Mouse (Mus musculus) spleen, postnatal 4 days (tissue): ENCODE results near the gene Fam189b.
"Not testable (repeated sequence)": the region's sequence is repeated elsewhere in the genome, so short reads cannot be mapped to it uniquely, and the experiment has no call there.

Source experiments
- DNase-seq, 2 experiments: peaks; one replicate each; pipeline ENCODE4 v3.0.0; 2022; ENCODE audit warnings: low spot score in 2 of 2

Fam189b gene

DNA sequence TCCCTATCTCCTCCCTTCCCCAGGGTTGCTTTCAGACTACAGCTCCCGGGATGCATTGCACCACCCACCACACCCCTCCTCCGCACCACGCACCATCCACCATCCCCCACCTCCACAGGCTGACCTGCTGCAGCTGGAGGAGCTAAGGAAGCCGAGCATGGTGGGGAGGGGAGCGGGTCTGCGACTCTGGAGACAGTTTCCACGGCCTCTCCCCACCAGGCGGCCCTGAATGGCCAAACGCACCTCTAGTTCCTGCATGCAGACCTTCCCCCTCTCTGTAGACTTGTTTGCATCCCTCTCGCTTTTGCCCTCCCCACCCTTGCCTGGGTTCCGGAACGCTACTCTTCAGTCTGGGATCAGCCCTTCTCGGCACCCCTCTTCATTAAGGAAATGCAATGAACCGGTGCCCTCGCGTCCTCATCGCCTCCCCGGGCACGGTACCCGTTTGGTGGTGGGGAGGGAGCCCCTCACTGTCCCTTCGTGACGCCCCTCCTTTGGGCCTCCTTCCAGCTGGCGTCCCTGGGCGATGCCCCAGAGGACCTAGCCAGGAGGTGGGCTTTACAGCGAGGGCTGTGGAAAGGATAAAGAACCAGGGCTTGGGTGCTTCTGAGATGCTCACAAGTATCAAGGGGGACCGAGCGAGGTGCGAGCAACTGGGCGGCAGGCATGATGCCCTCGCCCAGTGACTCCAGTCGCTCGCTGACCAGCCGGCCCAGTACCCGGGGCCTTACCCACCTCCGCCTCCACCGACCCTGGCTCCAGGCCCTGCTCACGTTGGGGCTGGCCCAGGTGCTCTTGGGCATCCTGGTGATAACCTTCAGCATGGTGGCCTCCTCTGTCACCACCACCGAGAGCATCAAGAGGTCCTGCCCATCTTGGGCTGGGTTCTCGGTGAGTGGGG lies at the start of gene Fam189b:
Gene Fam189b (plus strand): TSS at position 86 of the 901 bp plus-strand sequence.
- peak; percentile 67 to 75 for DNase-seq

DNA sequence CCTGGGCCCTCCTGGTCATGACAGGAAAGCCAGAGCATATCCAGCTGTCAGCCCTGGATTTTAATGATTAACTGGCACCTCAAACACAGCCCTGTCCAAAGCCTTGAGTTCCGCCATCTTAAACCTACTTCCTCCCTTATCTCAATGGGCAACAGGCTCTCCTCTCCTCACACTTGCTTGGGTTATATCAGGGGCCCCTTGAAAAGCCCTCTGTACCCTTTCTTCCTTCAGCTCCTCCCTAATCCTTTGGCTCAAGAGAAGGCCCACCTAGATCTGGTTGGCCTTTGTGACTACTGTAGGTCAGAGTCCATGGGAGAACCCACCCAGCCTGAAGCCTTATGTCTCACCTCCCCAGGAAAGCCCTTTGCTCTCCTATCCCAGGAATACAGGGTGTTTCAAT lies 49.2 kb upstream of the Fam189b start:
- no peak for DNase-seq

DNA sequence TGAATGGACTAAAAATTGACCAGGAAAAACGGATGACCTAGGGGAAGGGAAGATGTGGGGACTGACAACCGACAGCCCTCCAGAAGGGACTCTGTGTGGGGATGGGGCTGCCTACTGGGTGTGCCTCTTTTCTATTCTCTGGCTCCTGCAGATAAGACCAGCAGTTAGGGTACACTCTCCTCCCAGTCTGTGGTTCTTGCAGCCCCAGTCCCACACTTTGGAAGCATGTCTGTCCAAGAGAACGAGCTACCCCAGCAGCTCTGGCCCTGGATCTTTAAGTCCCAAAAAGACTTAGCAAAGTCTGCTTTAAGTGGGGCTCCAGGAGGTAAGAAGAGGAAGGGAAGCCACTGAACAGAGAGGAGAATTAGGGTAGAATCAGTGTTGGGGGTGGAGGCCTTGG lies 47.0 kb upstream of the Fam189b start, which contains the start of gene Pklr:
Gene Pklr (plus strand): TSS at position 185 of the 400 bp plus-strand sequence.
- DNase-seq, result no peak

DNA sequence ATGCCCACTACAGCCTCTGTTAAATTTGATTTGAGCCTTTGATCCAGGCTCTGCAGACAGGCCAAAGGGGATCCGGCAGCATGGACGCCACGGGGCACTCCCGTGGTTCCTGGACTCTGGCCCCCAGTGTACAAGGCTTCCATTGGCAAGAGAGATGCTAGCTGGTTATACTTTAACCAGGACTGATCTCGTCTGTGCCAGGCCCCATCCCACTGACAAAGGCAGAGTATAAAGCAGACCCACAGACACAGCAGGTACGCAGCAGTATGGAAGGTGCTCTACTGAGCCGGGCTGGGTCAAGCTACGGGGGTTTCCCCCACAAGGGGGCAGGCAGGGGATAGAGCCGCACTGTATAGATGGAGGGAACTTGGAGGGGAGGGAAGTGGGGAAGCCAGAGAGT lies 46.6 kb upstream of the Fam189b start:
- DNase-seq, result peak; percentile 54 to 74

DNA sequence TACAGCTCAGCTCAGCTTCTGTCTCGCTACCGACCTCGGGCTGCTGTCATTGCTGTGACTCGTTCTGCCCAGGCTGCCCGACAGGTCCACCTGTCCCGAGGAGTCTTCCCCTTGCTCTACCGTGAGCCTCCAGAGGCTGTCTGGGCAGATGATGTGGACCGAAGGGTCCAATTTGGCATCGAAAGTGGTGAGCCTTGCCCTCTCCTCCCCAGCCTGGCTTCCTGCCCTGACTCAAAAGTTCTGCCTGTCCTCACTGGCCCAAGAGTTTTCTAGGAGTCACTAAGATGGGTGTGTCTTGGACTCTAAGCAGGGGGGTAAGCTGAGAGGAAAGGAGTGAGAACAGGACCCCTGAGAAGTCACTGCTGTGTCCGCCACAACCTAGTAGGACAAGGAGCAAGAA lies 38.1 kb upstream of the Fam189b start:
- no peak for DNase-seq

DNA sequence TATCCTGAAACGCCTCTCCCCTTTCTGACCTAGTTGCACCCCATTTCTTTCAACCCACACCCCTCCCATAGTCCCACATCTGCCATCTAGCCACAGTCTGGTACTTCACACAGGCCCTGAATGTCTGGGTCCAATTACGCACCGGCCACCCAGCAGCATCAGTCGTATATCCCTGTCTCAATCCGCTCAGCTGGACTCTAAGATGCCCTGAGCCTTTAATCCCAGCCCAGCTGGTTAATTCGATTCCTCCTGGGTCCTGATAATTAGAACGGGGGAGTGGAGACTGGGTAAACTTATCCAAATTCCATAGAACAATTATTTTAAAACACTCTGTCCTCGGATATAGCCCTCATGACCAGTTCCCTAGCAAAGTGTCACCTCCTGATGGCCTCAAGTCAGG lies 37.4 kb upstream of the Fam189b start:
- no peak for DNase-seq

DNA sequence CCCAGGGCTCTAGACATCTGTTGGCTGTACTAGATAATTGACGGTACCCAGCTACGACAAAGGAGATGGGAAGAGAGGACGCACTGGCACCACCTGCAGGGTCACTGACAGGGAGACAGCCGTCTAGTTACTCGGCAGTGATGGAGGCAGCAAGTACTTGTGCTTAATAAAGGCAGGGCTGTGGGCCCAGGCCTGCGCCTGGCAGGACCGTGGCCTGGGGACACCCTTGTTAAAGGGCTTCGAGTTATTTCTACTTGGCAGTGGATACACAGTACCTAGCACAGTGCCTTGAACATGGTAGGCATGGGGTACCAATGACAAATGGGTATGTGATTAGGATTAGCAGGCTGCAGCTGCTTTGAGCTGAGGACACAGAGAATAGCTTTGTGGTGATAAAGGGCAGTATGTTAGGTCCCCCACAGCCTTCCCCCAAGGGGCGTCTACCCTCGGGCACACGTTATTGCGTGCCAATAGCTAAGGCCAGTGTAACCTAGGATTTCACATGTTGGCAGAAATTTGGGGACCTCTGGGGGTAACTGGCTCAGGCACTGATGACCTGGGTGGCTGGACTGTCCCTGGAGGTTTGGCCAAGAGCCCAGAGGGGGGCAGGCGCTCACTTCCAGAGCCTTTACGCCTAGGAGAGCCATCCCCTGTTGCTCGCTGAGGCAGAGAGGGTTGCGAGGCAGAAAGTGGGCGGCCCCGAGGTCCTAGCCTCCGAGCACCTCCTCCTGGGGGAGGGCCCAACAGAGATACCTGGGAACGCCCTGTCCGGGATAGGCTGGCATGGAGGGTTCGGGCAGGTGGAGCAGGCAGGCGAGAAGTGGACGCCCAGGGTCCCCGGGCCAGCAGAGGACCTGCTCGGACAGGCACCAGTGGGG lies 35.6 kb upstream of the Fam189b start:
- peak; percentile 46 to 73 for DNase-seq

DNA sequence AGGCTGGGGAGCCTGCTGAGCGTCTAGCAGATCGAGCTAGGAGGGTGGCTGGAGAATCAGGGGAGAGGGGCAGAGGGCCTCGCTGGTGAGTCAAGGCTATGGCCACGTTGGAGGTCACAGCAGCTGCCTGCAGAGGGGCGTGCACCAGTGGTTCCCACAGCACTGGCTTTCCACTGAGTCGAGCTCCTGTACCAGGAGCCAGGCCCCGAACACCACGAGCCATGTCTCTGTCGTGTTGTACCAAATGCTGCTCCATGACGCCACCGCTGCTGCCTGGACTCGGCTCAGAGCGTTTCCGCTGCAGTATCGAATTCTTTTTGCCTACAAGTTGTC lies 35.0 kb upstream of the Fam189b start:
- no peak for DNase-seq

DNA sequence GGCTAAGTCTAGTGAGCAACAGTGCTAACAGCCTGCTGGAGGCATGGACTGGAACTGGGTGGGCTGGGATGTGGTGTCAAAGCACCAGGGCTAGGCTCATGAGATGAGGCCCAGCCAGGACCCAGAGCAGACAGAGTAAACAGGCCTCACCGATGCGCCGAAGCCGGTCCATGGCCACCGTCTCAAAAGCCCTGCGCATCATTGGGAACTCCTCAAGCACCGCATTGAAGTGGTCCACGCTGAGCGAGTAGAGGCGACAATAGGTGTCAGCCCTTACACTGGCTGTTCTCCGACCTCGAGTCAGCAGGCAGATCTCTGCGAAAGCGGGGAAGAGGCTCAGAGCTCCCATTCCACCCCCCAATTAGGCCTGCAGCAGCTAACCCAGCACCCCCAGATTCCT lies 34.4 kb upstream of the Fam189b start:
- DNase-seq, result no peak

DNA sequence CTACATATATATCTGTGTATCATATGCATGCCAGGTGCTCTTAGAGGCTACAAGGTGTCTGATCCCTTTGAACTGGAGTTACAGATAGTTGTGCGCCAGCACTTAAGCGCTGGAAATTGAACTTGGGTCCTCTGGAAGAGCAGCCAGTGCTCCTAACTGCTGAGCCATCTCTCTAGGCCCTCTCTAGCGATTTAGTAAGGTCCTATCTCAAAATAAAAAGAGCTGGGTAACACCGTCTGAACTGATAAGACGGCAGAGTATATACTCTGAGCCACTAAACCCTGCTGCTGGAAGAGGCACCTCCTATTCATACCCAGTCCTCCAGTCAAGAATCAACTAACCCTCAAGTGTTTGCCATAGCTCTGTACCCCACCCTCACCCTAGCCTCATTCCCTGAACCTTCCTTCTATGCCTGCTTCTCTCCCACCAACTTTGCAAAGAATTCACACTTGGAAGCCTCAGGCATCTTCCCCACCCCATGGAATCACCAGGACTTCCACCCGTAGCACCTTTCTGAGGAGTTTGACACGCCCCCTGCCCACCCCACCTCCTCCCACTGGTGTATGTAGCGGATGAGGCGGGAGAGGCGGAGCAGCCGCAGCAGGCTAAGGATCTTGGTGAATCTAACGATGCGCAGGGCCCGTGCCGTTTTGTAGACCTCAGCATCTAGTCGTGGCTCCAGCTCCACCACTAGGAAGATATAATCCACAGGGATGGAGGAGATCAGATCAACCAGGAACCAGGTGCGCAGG lies 30.7 kb upstream of the Fam189b start:
- no peak for DNase-seq

DNA sequence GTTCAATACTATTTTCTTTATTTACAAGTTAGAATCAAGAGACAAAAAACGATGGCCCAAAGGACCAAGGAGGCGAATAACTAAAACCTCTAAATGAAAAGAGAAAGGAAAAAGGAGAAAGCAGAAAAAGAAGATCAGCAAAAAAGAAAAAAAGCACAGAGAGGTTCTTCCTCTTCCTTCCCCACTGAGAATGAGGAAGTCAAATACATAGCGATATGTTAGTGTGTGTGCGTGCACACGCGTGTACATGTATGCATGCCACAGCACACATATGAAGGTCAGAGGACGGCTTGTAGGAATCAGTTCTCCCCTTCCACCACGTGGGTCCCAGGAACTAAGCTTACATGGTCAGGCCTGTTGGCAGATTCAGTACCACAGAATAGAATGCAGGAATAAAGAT lies 26.0 kb upstream of the Fam189b start:
- no peak for DNase-seq

DNA sequence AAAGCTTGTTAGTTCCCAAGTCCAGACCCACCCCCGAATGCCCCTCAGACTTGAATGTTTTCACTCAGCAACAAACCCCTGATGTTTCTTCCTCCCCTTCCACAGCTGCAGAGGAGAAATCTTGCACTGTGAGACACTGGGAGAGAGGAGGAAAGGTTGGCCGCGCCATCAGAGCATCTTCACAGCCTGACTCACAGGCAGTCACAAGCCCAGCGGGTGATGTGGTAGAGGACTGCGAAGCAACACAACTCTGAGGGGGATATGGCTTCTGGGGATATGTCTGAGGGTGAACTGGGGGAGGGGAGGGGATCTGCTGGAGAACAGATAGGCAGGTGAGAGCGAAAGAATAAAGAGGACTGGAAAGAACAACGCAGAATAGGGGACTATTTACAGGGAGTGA lies 24.3 kb upstream of the Fam189b start:
- no peak for DNase-seq

DNA sequence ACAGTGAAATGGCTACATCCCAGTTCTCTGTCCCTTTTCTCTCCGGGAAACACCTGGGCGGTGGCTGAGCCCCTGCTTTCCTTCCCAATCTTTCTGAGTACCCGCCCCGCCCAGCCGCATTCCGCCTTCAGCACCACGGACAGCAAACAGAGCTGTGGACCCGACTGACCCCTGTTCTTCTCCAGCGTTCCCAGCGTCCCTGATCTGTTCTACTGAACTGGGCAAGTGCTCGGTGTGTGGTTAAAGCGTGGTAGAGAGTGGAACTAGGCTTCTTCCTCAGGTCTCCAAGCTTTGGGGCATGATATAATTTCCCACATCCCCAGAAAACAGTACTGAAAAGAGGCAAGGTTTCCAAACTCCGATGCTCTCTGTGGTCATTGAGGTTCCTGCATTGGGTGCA lies 23.7 kb upstream of the Fam189b start:
- peak; percentile 62 to 84 for DNase-seq

DNA sequence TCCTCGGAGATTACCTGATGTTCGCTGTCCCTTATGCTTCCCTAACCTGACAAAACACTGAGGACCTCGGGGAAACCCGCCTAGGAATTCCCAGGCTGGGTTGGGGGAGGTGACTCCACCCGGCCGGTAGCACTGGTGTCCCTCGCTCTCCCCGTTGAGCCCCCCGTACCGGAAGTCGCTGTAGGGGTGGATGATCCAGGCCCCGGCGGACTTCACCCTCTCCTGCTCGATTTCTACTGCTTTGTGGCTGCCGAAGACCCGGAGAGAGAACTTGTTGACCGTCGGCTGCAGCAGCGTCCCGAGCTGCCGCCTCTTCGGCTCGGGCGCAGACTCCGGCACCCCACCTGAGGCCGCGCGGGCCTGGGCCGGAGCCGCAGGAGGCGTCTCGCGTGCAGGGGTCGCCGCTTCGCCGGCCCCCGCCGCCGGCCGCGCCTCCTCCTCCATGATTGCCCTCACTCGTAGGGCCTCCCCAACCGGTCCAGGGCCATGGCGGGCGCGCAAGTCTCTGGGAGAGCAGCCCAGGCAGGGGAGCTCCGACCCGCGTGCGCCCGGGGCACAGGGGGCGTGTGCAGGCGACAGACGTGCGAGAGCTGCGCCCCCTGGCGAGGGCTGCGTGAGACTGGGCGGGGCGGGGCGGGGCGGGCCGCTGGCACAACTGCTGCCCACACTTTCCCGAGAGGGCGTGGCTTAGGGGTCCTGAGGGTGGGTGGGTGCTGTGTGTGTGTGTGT lies 23.2 kb upstream of the Fam189b start, which contains the start of gene Hcn3:
Gene Hcn3 (minus strand): TSS at position 581 of the 729 bp plus-strand sequence.
- peak; percentile 72 to 88 for DNase-seq

DNA sequence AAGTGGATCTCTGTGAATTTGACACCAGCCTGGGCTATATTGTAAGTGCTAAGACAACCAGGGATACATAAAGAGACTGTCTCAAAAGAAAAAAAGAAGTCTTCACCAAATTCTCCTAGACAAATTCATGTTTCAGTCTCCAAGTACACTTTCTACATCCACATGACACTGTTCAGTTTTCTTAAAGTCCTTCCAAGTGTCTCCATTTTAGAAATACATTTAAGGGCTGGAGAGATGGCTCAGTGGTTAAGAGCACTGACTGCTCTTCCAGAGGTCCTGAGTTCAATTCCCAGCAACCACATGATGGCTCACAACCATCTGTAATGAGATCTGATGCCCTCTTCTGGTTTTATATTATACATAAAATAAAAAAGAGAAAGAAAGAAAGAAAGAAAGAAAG lies 21.7 kb upstream of the Fam189b start:
- not testable (repeated sequence) for DNase-seq

DNA sequence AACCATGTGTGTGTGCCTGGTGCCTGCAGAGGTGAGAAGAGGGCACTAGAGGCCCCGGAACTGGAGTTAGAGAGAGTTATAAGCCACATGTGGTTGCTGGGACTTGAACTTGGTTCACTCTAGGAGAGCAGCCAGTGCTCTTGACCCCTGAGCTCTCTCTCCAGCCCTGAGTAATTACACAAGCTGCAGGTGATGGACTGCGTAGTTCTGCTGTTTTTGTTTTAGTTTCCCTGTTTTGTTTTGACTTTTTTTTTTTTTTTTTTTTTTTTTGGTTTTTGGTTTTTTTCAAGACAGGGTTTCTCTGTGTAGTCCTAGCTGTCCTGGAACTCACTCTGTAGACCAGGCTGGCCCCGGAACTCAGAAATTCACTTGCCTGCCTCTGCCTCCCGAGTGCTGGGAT lies 21.2 kb upstream of the Fam189b start:
- DNase-seq, result no peak

DNA sequence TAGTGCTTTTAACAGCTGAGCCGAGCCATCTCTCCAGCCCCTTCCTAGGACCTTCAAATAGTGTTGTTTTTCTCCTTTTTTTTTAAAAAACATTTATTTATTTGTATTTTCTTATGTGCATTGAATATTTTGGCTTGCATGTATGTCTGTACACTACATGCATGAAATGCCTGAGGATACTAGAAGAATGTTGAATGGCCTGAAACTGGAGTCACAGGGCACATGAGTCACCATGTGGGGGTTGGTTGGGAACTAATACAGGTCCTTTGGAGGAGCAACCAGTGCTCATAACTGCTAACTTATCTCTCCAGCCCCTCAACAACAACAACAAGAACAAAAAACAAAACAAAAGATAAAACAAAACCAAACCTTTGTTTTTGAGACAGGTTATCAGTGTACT lies 19.8 kb upstream of the Fam189b start:
- no peak for DNase-seq

DNA sequence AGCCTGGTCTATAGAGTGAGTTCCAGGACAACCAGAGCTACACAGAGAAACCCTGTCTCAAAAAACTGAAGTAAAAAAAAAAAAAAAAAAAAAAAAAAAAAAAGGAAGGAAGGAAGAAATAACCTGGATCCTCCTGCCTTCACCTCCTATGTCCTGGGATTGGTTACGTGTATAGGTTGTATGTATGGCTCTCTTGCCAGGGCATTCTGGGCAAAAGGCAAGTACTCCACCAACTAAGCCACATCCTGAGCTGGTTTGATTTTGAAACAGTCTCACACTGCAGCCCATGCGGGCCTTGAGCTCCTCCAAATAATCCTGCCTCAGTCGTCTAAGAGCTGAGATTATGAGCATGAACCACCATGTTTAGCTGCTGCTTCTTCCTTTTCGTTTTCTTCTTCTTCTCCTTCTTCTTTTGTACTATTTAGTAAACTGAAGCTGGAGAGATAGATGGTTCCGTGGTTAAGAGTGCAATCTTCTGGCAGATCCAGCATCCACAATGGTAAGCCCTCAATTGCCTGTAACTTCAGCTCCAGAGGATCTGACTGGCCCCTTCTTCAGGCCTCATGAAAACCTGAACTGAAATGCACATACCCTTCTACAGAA lies 19.2 kb upstream of the Fam189b start:
- DNase-seq, result no peak

DNA sequence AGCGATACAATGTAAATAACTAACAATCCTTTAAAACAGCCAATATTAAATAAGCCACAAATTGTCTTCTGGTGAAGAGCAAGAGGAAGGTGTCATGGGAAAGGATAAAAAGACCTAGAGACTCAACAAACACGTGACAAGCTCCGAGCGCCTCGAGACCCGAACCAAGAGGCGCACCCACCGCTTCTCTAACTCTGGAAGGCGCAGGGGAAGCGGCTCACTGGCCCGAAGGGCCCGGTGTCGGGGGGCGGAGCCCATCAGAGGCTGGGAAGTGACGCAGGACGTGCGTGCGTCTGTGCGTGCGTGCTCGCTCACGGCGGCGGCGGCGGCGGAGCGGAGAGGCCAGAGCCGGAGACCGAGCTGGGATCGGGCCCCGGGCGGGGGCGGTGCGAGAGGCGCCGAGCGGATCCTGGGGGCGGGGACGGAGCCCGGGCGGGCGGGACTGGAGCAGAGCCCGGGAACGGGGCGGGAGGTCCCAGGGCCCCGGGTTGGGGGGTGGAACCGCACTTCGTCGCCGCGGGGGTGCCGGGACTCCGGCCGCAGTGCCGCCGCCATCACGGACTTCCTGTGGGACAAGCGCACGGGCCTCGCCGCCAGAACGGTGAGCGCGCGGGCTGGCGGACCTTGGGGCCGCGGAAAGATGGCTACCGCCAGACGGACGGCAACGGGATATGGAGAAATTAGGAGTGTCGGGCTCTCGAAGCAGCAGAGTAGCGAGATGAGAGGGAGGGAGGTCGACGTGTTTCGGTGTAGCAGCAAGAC lies 18.3 kb upstream of the Fam189b start, which contains the start of gene Clk2:
Gene Clk2 (plus strand): TSS at position 290 of the 762 bp plus-strand sequence.
- DNase-seq, result peak; percentile 95 to 96

DNA sequence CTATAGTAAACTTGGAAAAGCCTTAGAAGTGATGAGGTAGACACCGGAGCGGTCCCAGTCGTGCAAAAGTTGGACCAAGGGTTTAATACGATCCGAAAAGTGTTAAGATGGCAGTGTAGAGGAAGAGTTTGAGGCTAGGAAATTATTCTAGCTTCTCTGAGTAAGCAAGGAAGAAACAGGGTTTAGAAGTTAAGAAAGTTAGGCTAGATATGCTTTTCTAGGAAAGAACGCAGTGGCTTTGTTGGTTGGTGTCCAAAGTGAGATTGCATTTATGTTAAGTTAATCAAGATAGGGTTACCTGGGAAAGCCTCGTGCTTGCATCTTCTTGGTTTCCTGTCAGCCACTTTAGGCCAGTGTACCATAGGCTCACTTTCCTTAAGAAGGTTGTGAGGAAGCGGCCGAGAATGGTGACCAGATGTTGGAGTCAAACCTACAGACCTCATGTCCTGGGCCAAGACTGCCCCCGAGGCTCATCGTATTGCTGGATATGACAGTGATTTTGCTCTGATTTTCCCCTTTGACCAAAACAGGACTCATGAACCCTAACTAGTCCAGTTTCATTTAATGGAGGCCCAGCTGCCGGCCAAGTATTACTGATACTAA lies 17.6 kb upstream of the Fam189b start:
- no peak for DNase-seq
